7 mouse cellular contexts compared by ENCODE assay signal in genomic region chr6:99599651-99600050, GRCm38 (mm10).
A peak's percentile ranks its signal among the peaks of the same experiment; 100 is the strongest.
DNase-seq lines count a peak whose midpoint lies in the region; ATAC-seq and TF ChIP-seq lines count a peak whose summit lies in the region.

No protein-coding gene starts in this region.

- peak overlapping the region; percentile 36 for H3K4me2 ChIP-seq in kidney, embryonic 15.5 days
- no peak overlapping the region; the same call in 1 of the 2 replicates for H3K4me2 ChIP-seq in kidney, embryonic 14.5 days (replicated peaks; ENCODE audit: low read depth, low read length)
- H3K4me2 ChIP-seq in embryonic facial prominence, embryonic 15.5 days (replicated peaks), result no peak overlapping the region
- H3K4me2 ChIP-seq in hindbrain, embryonic 11.5 days (replicated peaks; ENCODE audit: low read depth, low read length), result no peak overlapping the region; the same call in 1 of the 2 replicates
- peak overlapping the region; percentile 68 for H3K4me2 ChIP-seq in myocyte (ENCODE audit: low read depth)

- 0 out of 2 replicates have a peak overlapping the region, but pooled peaks have one; percentile 21 for H3K9ac ChIP-seq in kidney, embryonic 15.5 days
- H3K9ac ChIP-seq in kidney, embryonic 14.5 days (ENCODE audit: low read depth, low read length), result no peak overlapping the region
- no peak overlapping the region for H3K9ac ChIP-seq in embryonic facial prominence, embryonic 15.5 days
- no peak overlapping the region for H3K9ac ChIP-seq in hindbrain, embryonic 11.5 days (ENCODE audit: low read depth, low read length)

- WGBS in kidney, embryonic 15.5 days, result 15% methylated on average over 8 of the region's 8 CpGs
- 11% methylated on average over 8 of the region's 8 CpGs for WGBS in kidney, embryonic 14.5 days
- 20% methylated on average over 8 of the region's 8 CpGs for WGBS in embryonic facial prominence, embryonic 15.5 days
- WGBS in hindbrain, embryonic 11.5 days, result 11% methylated on average over 8 of the region's 8 CpGs

- no peak for ATAC-seq in kidney, embryonic 15.5 days (replicated peaks; ENCODE audit: low FRiP score)
- ATAC-seq in kidney, embryonic 14.5 days (ENCODE audit: low FRiP score, low TSS enrichment), result no peak
- peak; percentile 15; the same call in 1 of the 2 replicates for ATAC-seq in embryonic facial prominence, embryonic 15.5 days (ENCODE audit: insufficient number of reproducible peaks, low FRiP score, low TSS enrichment, low read depth)
- peak; percentile 49; the same call in 1 of the 2 replicates for ATAC-seq in hindbrain, embryonic 11.5 days (ENCODE audit: low FRiP score)

- no peaks in the 10 kb centered on the region for H3K9me3 ChIP-seq in kidney, embryonic 15.5 days (replicated peaks)
- H3K9me3 ChIP-seq in kidney, embryonic 14.5 days (ENCODE audit: control insufficient read depth, low read length), result no peaks in the 10 kb centered on the region
- no peaks in the 10 kb centered on the region for H3K9me3 ChIP-seq in embryonic facial prominence, embryonic 15.5 days (replicated peaks)
- no peaks in the 10 kb centered on the region for H3K9me3 ChIP-seq in hindbrain, embryonic 11.5 days (ENCODE audit: control insufficient read depth, low read length)

- TF ChIP-seq POLR2A in myocyte (IDR thresholded peaks at IDR 0.05; ENCODE audit: insufficient read length, low read depth), result no peak

- no peak overlapping the region for H3ac ChIP-seq in myocyte (ENCODE audit: control insufficient read depth, insufficient read length)

- no peaks in the 10 kb centered on the region for H3K36me3 ChIP-seq in kidney, embryonic 15.5 days
- no peaks in the 10 kb centered on the region for H3K36me3 ChIP-seq in kidney, embryonic 14.5 days (ENCODE audit: control insufficient read depth, insufficient read depth, low read length)
- no peaks in the 10 kb centered on the region for H3K36me3 ChIP-seq in embryonic facial prominence, embryonic 15.5 days
- H3K36me3 ChIP-seq in hindbrain, embryonic 11.5 days (ENCODE audit: control insufficient read depth, insufficient read depth, low read length), result no peaks in the 10 kb centered on the region
- no peaks in the 10 kb centered on the region for H3K36me3 ChIP-seq in myocyte (ENCODE audit: control insufficient read depth, insufficient read depth)

- 0 out of 2 replicates have a peak overlapping the region, but pooled peaks have one; percentile 13 for H3K27ac ChIP-seq in kidney, embryonic 15.5 days
- H3K27ac ChIP-seq in kidney, embryonic 14.5 days (ENCODE audit: low read depth, low read length), result no peak overlapping the region
- H3K27ac ChIP-seq in embryonic facial prominence, embryonic 15.5 days (replicated peaks), result no peak overlapping the region
- H3K27ac ChIP-seq in hindbrain, embryonic 11.5 days (ENCODE audit: low read depth, low read length), result 0 out of 2 replicates have a peak overlapping the region, but pooled peaks have one; percentile 12

- H3K4me3 ChIP-seq in kidney, embryonic 15.5 days (replicated peaks), result no peak overlapping the region
- no peak overlapping the region for H3K4me3 ChIP-seq in kidney, embryonic 14.5 days (ENCODE audit: low read length)
- H3K4me3 ChIP-seq in embryonic facial prominence, embryonic 15.5 days (replicated peaks), result no peak overlapping the region
- H3K4me3 ChIP-seq in hindbrain, embryonic 11.5 days (ENCODE audit: low read depth, low read length), result no peak overlapping the region
- no peak overlapping the region for H3K4me3 ChIP-seq in myocyte

- H3K79me2 ChIP-seq in myocyte (ENCODE audit: control insufficient read depth, insufficient read depth), result no peaks in the 10 kb centered on the region

- peaks cover 16% of the 10 kb centered on the region for H3K4me1 ChIP-seq in kidney, embryonic 15.5 days
- 0 out of 2 replicates have a peak, but pooled peaks cover 3% of the 10 kb centered on the region for H3K4me1 ChIP-seq in kidney, embryonic 14.5 days (ENCODE audit: control insufficient read depth, insufficient read depth, low read length)
- H3K4me1 ChIP-seq in embryonic facial prominence, embryonic 15.5 days, result peaks cover 23% of the 10 kb centered on the region
- no peaks in the 10 kb centered on the region for H3K4me1 ChIP-seq in hindbrain, embryonic 11.5 days (replicated peaks; ENCODE audit: control insufficient read depth, insufficient read depth, low read length)

- peak; percentile 53 for DNase-seq in hindbrain, embryonic 11.5 days (ENCODE audit: low spot score)
- DNase-seq in urinary bladder, postnatal 10 days (ENCODE audit: low spot score), result no peak
- no peak for DNase-seq in layer of hippocampus, postnatal 25 days (ENCODE audit: extremely low spot score in 1 of 2, low spot score in 1 of 2)

- H3K27me3 ChIP-seq in kidney, embryonic 15.5 days, result no peaks in the 10 kb centered on the region
- H3K27me3 ChIP-seq in kidney, embryonic 14.5 days (ENCODE audit: control insufficient read depth, insufficient read depth, low read length), result no peaks in the 10 kb centered on the region
- H3K27me3 ChIP-seq in embryonic facial prominence, embryonic 15.5 days, result no peaks in the 10 kb centered on the region
- H3K27me3 ChIP-seq in hindbrain, embryonic 11.5 days (ENCODE audit: control insufficient read depth, insufficient read depth, low read length), result no peaks in the 10 kb centered on the region
- H3K27me3 ChIP-seq in myocyte (ENCODE audit: control insufficient read depth, insufficient read depth, insufficient read length), result no peaks in the 10 kb centered on the region

TF ChIP-seq in myocyte, 11 proteins besides CTCF, POLR2A, EP300 and RAD21:
- peak in 2 of 3 experiments; percentile 51 to 72 for TF ChIP-seq MYOD1 (IDR thresholded peaks at IDR 0.05; ENCODE audit: control insufficient read depth in 1 of 3, insufficient read length in 2 of 3, low read depth in 2 of 3)
- TF ChIP-seq TCF3 (IDR thresholded peaks at IDR 0.05; ENCODE audit: insufficient read length, low read depth), result no peak

Comparison
In these comparisons a context has a peak if more than half of its experiments do, and no peak if none do; other contexts are left out.
1. H3K27ac ChIP-seq: peak in kidney, embryonic 15.5 days (single experiment) and hindbrain, embryonic 11.5 days (single experiment); none in kidney, embryonic 14.5 days (single experiment) and embryonic facial prominence, embryonic 15.5 days (single experiment).
2. H3K4me2 ChIP-seq: peak in kidney, embryonic 15.5 days (single experiment) and myocyte (single experiment); none in kidney, embryonic 14.5 days (single experiment), embryonic facial prominence, embryonic 15.5 days (single experiment) and hindbrain, embryonic 11.5 days (single experiment).
3. ATAC-seq: peak in embryonic facial prominence, embryonic 15.5 days (single experiment) and hindbrain, embryonic 11.5 days (single experiment); none in kidney, embryonic 15.5 days (single experiment) and kidney, embryonic 14.5 days (single experiment).